Mouse (Mus musculus): ENCODE measurements at regions not wholly inside any gene's neighbourhood (a gene's known extent, or its start where the extent isn't known, plus 50 kb on each side); places are given as distances from the start of the nearest gene placed in this dataset.
"Not testable (repeated sequence)": the region's sequence is repeated elsewhere in the genome, so short reads cannot be mapped to it uniquely, and the experiment has no call there.

GRCm38 (mm10) chr2:117450172-117450865, 107.5 kb upstream of the Rasgrp1 start:
- DNase-seq (ENCODE audit: low spot score) = no peak

- DNase-seq (ENCODE audit: low spot score) = no peak
Measured at GRCm38 (mm10) chr2:117451818-117452217, 109.0 kb upstream of the Rasgrp1 start.

- no peak for DNase-seq (ENCODE audit: low spot score)
Measured at GRCm38 (mm10) chr2:117455021-117455739, 112.4 kb upstream of the Rasgrp1 start.

- no peak for DNase-seq (ENCODE audit: low spot score)
Measured at GRCm38 (mm10) chr2:117455740-117456455, 113.1 kb upstream of the Rasgrp1 start.

GRCm38 (mm10) chr2:117456456-117457020, 113.7 kb upstream of the Rasgrp1 start:
- DNase-seq (ENCODE audit: low spot score) = no peak

GRCm38 (mm10) chr2:117461541-117462290, 118.9 kb upstream of the Rasgrp1 start:
- DNase-seq (ENCODE audit: low spot score) = no peak

GRCm38 (mm10) chr2:117474885-117475542, 132.2 kb upstream of the Rasgrp1 start:
- DNase-seq (ENCODE audit: low spot score) = no peak

- DNase-seq (ENCODE audit: low spot score) = no peak
Measured at GRCm38 (mm10) chr2:117475561-117475960, 132.8 kb upstream of the Rasgrp1 start.

GRCm38 (mm10) chr2:117477503-117477902, 134.7 kb upstream of the Rasgrp1 start:
- DNase-seq (ENCODE audit: low spot score) = not testable (repeated sequence)

- DNase-seq (ENCODE audit: low spot score) = not testable (repeated sequence)
Measured at GRCm38 (mm10) chr2:117479244-117480009, 136.6 kb upstream of the Rasgrp1 start.

GRCm38 (mm10) chr2:117486447-117486846, 143.6 kb upstream of the Rasgrp1 start:
- DNase-seq (ENCODE audit: low spot score) = no peak

- DNase-seq (ENCODE audit: low spot score) = no peak
Measured at GRCm38 (mm10) chr2:117498565-117498964, 155.8 kb upstream of the Rasgrp1 start.

GRCm38 (mm10) chr2:117502611-117503010, 159.8 kb upstream of the Rasgrp1 start:
- no peak for DNase-seq (ENCODE audit: low spot score)

- DNase-seq (ENCODE audit: low spot score) = no peak
Measured at GRCm38 (mm10) chr2:117511737-117512136, 168.9 kb upstream of the Rasgrp1 start.

GRCm38 (mm10) chr2:117512551-117512950, 169.8 kb upstream of the Rasgrp1 start:
- DNase-seq (ENCODE audit: low spot score) = no peak

GRCm38 (mm10) chr2:117524437-117524836, 181.6 kb upstream of the Rasgrp1 start:
- no peak for DNase-seq (ENCODE audit: low spot score)

GRCm38 (mm10) chr2:117538865-117539264, 196.1 kb upstream of the Rasgrp1 start:
- no peak for DNase-seq (ENCODE audit: low spot score)

GRCm38 (mm10) chr2:117539285-117539684, 196.5 kb upstream of the Rasgrp1 start:
- no peak for DNase-seq (ENCODE audit: low spot score)

GRCm38 (mm10) chr2:117541471-117541870, 198.7 kb upstream of the Rasgrp1 start:
- DNase-seq (ENCODE audit: low spot score) = peak; percentile 75

- no peak for DNase-seq (ENCODE audit: low spot score)
Measured at GRCm38 (mm10) chr2:117542298-117542697, 199.5 kb upstream of the Rasgrp1 start.

Measured in testis, postnatal 10 days (tissue).